Mouse (Mus musculus): ENCODE data around the gene Ccdc120. TPM values are rescaled to one million over a fixed set of nuclear protein-coding genes. Genes with fewer than 3 reads are reported as not detected.

Gene Ccdc120
- total RNA-seq, 4 experiments from 2014 or later, result 4.7 to 7.3 (median 5.4) TPM

DNA sequence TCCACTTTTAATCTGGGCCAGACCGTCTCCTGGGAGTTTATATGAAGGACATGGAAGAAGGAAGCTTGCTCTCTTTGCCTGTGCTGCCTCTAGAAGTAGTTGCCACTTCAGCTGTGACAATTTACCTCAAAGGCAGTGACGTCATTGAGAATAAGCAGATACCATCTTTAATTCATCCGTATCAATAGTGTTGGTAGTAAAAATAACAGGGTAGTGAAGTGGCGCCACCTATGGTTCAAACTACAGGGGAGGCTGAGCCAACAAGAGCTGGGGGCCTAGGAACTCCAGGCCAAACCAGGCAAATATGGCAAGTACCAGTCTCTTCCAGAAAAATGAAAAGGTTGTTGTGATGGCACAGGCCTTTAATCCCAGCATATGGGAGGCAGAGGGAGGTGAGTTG, 57.8 kb downstream of the Ccdc120 start:
- DNase-seq, result no peak

DNA sequence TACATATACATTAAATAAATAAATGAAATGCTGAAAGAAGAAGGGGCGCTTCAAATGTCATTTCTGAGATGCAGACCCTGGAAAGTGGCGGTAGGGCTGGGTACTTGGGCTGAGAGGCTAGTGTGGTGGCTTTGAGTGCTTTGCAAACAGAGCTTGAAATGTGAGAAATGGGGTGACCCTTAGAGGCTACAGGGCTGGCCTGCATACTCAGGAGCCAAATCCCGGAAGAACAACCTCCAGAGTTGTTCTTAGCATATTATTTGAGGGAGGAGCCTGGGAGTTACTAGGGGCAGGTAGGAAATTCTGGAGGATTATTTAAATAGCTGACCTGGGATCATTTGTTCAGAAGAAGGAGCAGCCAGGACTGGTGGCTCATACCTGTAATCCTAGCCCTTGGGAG, 60.2 kb downstream of the Ccdc120 start:
- no peak for DNase-seq

DNA sequence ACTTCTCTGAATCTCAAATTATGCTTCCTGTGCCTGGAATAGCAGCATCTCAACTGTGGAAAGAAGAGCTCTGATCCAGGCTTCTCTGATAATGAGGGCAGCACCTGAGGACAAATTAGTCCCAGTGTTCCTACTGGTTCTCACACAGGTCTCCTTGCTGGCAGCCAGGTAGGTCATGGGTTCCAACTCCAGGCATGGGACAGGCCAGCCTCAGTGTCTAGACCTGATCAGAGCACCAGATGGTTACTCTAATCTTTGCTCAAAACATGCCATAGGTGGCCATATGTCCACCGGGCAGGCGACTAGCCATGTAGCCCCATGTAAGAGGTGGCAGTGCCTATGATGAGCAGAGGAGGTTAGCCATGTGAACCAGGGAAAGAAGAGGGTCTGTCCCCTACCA, 62.4 kb downstream of the Ccdc120 start:
- no peak for DNase-seq

Other genes starting within 250 kb of the Ccdc120 start
- not detected for gene Foxp3, start 177.3 kb downstream of the Ccdc120 start, total RNA-seq (2022)
- 10 to 100 TPM in 1 of 4 experiments, 1 to 10 TPM in 3; 4.1 to 10.3 (median 5.8) TPM for gene Ppp1r3f, start 176.6 kb downstream of the Ccdc120 start, total RNA-seq (2022)
- gene Ccdc22, start 145.4 kb downstream of the Ccdc120 start, total RNA-seq (2022), result 10 to 100 TPM; 22.4 to 30.0 (median 27.1) TPM
- not detected for gene Cacna1f, start 143.8 kb downstream of the Ccdc120 start, total RNA-seq (2022)
- gene Syp, start 112.4 kb downstream of the Ccdc120 start, total RNA-seq (2022), result 100 to 1,000 TPM in 1 of 4 experiments, 10 to 100 TPM in 3; 71.5 to 122 (median 80.3) TPM
- 10 to 100 TPM in 3 of 4 experiments, 1 to 10 TPM in 1; 9.6 to 14.5 (median 12.8) TPM for gene Prickle3, start 93.6 kb downstream of the Ccdc120 start, total RNA-seq (2022)
- 10 to 100 TPM; 57.7 to 99.2 (median 78.7) TPM for gene Plp2, start 79.5 kb downstream of the Ccdc120 start, total RNA-seq (2022)
- under 1 TPM; 0.31 to 0.67 (median 0.45) TPM for gene Magix, start 69.7 kb downstream of the Ccdc120 start, total RNA-seq (2022)
- gene Gpkow, start 53.8 kb downstream of the Ccdc120 start, total RNA-seq (2022), result 10 to 100 TPM; 57.1 to 76.9 (median 64.6) TPM
- 10 to 100 TPM; 68.5 to 92.2 (median 76.2) TPM for gene Wdr45, start 36.6 kb downstream of the Ccdc120 start, total RNA-seq (2022)
- not detected for gene Gm45208, start 28.7 kb downstream of the Ccdc120 start, total RNA-seq (2022)
- gene Praf2, start 22.5 kb downstream of the Ccdc120 start, total RNA-seq (2022), result 10 to 100 TPM; 14.4 to 18.2 (median 15.7) TPM
- 10 to 100 TPM; 36.1 to 53.1 (median 44.9) TPM for gene Tfe3, start 11.7 kb upstream of the Ccdc120 start, total RNA-seq (2022)
- gene Gripap1, start 38.9 kb upstream of the Ccdc120 start, total RNA-seq (2022), result 10 to 100 TPM; 43.8 to 71.8 (median 60.5) TPM
- gene Kcnd1, start 71.4 kb upstream of the Ccdc120 start, total RNA-seq (2022), result 1 to 10 TPM in 3 of 4 experiments, under 1 TPM in 1; 0.81 to 2.1 (median 1.6) TPM
- gene Otud5, start 90.5 kb upstream of the Ccdc120 start, total RNA-seq (2022), result 10 to 100 TPM; 62.6 to 72.7 (median 69.4) TPM
- 10 to 100 TPM; 10.6 to 12.3 (median 12.2) TPM for gene Pim2, start 127.4 kb upstream of the Ccdc120 start, total RNA-seq (2022)
- 10 to 100 TPM; 44.4 to 53.4 (median 51.2) TPM for gene Slc35a2, start 133.1 kb upstream of the Ccdc120 start, total RNA-seq (2022)
- gene Pqbp1, start 148.4 kb upstream of the Ccdc120 start, total RNA-seq (2022), result 100 to 1,000 TPM in 3 of 4 experiments, 10 to 100 TPM in 1; 96.2 to 130 (median 106) TPM
- gene Timm17b, start 148.5 kb upstream of the Ccdc120 start, total RNA-seq (2022), result 100 to 1,000 TPM; 110 to 134 (median 131) TPM
- gene Gm10491, start 156.9 kb upstream of the Ccdc120 start, total RNA-seq (2022), result not detected
- not detected for gene Gm10490, start 158.6 kb upstream of the Ccdc120 start, total RNA-seq (2022)
- gene Pcsk1n, start 168.9 kb upstream of the Ccdc120 start, total RNA-seq (2022), result 10 to 100 TPM; 47.2 to 84.3 (median 72.8) TPM
- gene Eras, start 177.7 kb upstream of the Ccdc120 start, total RNA-seq (2022), result not detected
- gene Hdac6, start 197.0 kb upstream of the Ccdc120 start, total RNA-seq (2022), result 10 to 100 TPM; 14.0 to 36.2 (median 24.5) TPM
- gene Gata1, start 227.2 kb upstream of the Ccdc120 start, total RNA-seq (2022), result 1 to 10 TPM in 2 of 4 experiments, not detected in 2; 1.7 to 2.6 TPM